Comparison of ENCODE assay signal across 9 mouse cellular contexts in genomic region chr16:6479616-6480410, GRCm38 (mm10).
DNase-seq lines count a peak whose midpoint lies in the region; ATAC-seq lines count a peak whose summit lies in the region.
"Had no signal": no experiment of that assay in that cellular context is flagged by ENCODE, and none has a peak within 500 bp of the region (broad histone marks: within the 10 kb centered on the region; RNA-seq: fewer than 3 reads in every experiment).

No protein-coding gene starts in this region.

- H3K9ac ChIP-seq in midbrain, embryonic 12.5 days (replicated peaks) = no peak overlapping the region
- H3K9ac ChIP-seq: stomach, embryonic 15.5 days had no signal

- H3K4me1 ChIP-seq in midbrain, embryonic 12.5 days = peaks cover 12% of the 10 kb centered on the region; the same call in 1 of the 2 replicates
- H3K4me1 ChIP-seq: stomach, embryonic 15.5 days had no signal

- no peak overlapping the region for H3K4me3 ChIP-seq in midbrain, embryonic 12.5 days
- H3K4me3 ChIP-seq: stomach, embryonic 15.5 days had no signal

- no peak overlapping the region for H3K4me2 ChIP-seq in midbrain, embryonic 12.5 days (replicated peaks)
- H3K4me2 ChIP-seq: stomach, embryonic 15.5 days had no signal

- no peaks in the 10 kb centered on the region for H3K36me3 ChIP-seq in midbrain, embryonic 12.5 days
- H3K36me3 ChIP-seq: stomach, embryonic 15.5 days had no signal

- H3K9me3 ChIP-seq in midbrain, embryonic 12.5 days = no peaks in the 10 kb centered on the region
- H3K9me3 ChIP-seq: stomach, embryonic 15.5 days had no signal

- H3K27ac ChIP-seq in midbrain, embryonic 12.5 days (replicated peaks) = 0 out of 2 replicates have a peak overlapping the region, but pooled peaks have one; percentile 22
- H3K27ac ChIP-seq: stomach, embryonic 15.5 days had no signal

- peak; percentile 83 for ATAC-seq in midbrain, embryonic 12.5 days (ENCODE audit: low FRiP score, low read depth)

- 22% methylated on average over 3 of the region's 3 CpGs for WGBS in midbrain, embryonic 12.5 days

- H3K27me3 ChIP-seq in midbrain, embryonic 12.5 days = no peaks in the 10 kb centered on the region
- H3K27me3 ChIP-seq: stomach, embryonic 15.5 days had no signal

- DNase-seq in layer of hippocampus, adult 11-12 months (ENCODE audit: low spot score) = peak; percentile 18
- DNase-seq in layer of hippocampus, postnatal 36 days = no peak
- DNase-seq in R1 (ENCODE audit: low read depth, low spot score) = peak; percentile 6
- peak; percentile 51 to 68 for DNase-seq in cerebellum, postnatal 14 days
- DNase-seq in gastrocnemius, adult 8-10 months (ENCODE audit: low spot score in 2 of 2) = no peak
- DNase-seq in urinary bladder, adult 18-20 months (ENCODE audit: low spot score in 2 of 2) = no peak
- no peak for DNase-seq in spleen, postnatal 4 days (ENCODE audit: low spot score in 2 of 2)

Comparison
In these comparisons a context has a peak if more than half of its experiments do, and no peak if none do; other contexts are left out.
1. DNase-seq: peak in layer of hippocampus, adult 11-12 months (single experiment), R1 (single experiment) and cerebellum, postnatal 14 days (2 of 2); none in layer of hippocampus, postnatal 36 days (0 of 2), gastrocnemius, adult 8-10 months (0 of 2), urinary bladder, adult 18-20 months (0 of 2) and spleen, postnatal 4 days (0 of 2).